Mouse (Mus musculus): ENCODE results near the gene Pwwp2b. TPM values are rescaled to one million over a fixed set of nuclear protein-coding genes. Genes with fewer than 3 reads are reported as not detected.
A peak's percentile ranks its signal among the peaks of the same experiment; 100 is the strongest.

The Pwwp2b gene
- polyA plus RNA-seq (2014; fragmentation: Nextera tagmentation; extraction: Ambion mirVana), result 3.3 and 3.5 TPM in 2 replicates

- peak within 1 kb of the TSS; percentile 43 for H3K27ac ChIP-seq (ENCODE audit: low read depth, low read length)
Observed at GRCm38 (mm10) chr7:139247881-139248614, at the start of gene Pwwp2b. Pwwp2b (plus strand) TSS chr7:139248482.

GRCm38 (mm10) chr7:139200108-139200507 is 48.2 kb upstream of the Pwwp2b start:
- no peak overlapping the region for H3K4me2 ChIP-seq
- 25% methylated on average over 7 of the region's 7 CpGs for WGBS
- H3K27ac ChIP-seq (ENCODE audit: low read depth, low read length), result no peak overlapping the region
- H3K4me1 ChIP-seq (replicated peaks; ENCODE audit: control insufficient read depth, insufficient read depth, low read length), result no peaks in the 10 kb centered on the region
- DNase-seq (ENCODE audit: low spot score) (no peak), ATAC-seq (replicated peaks; ENCODE audit: low FRiP score) (no peak)
- no peaks in the 10 kb centered on the region for H3K9me3 ChIP-seq (ENCODE audit: control insufficient read depth, low read length)
- H3K36me3 ChIP-seq (ENCODE audit: control insufficient read depth, insufficient read depth, low read length), result no peaks in the 10 kb centered on the region
- H3K27me3 ChIP-seq (replicated peaks; ENCODE audit: control insufficient read depth, insufficient read depth, low read length), result peaks cover 12% of the 10 kb centered on the region
- no peak overlapping the region for H3K4me3 ChIP-seq (ENCODE audit: low read depth, low read length)
- H3K9ac ChIP-seq (ENCODE audit: low read depth, low read length), result no peak overlapping the region

More at GRCm38 (mm10) chr7:139247881-139248614, at the start of gene Pwwp2b:
- Histone ChIP-seq H3K4me3 (ENCODE audit: low read depth, low read length) (peak within 1 kb of the TSS; percentile 53), H3K4me1 (replicated peaks; ENCODE audit: control insufficient read depth, insufficient read depth, low read length) (peaks cover 49% of the 10 kb centered on the region), H3K9ac (ENCODE audit: low read depth, low read length) (peak within 1 kb of the TSS; percentile 70), H3K9me3 (ENCODE audit: control insufficient read depth, low read length) (no peaks in the 10 kb centered on the region), H3K36me3 (ENCODE audit: control insufficient read depth, insufficient read depth, low read length) (no peaks in the 10 kb centered on the region), H3K27me3 (replicated peaks; ENCODE audit: control insufficient read depth, insufficient read depth, low read length) (peaks cover 21% of the 10 kb centered on the region), H3K4me2 (peak within 1 kb of the TSS; percentile 88)
- ATAC-seq (replicated peaks; ENCODE audit: low FRiP score) (peak; percentile 73), DNase-seq (ENCODE audit: low spot score) (peak; percentile 81)
- under 1% methylated on average over 71 of the region's 72 CpGs for WGBS

DNA sequence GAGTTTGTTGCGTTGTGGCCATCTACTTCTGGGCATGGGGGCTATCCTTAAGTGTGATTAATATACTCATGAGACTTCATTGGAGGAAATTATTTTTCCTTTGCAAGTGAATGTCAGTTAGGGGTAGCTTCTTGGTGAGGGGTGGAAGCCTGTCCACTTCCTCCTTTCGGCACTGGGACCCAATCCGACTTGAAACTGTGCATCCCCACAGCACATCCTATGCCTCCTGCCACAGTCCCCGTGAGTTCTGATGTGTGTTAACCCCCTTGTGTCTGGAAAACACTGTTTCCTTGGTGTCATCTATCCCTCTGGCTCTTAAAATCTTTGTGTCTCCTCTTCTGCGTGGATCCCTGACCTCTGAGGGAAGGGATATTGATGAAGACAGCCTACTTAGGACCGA is 47.1 kb upstream of the Pwwp2b start:
- no peaks in the 10 kb centered on the region for H3K4me1 ChIP-seq (replicated peaks; ENCODE audit: control insufficient read depth, insufficient read depth, low read length)
- no peak overlapping the region for H3K4me2 ChIP-seq
- no peak overlapping the region for H3K9ac ChIP-seq (ENCODE audit: low read depth, low read length)
- 48% methylated on average over 6 of the region's 6 CpGs for WGBS
- DNase-seq (ENCODE audit: low spot score) (no peak), ATAC-seq (replicated peaks; ENCODE audit: low FRiP score) (no peak)
- no peaks in the 10 kb centered on the region for H3K9me3 ChIP-seq (ENCODE audit: control insufficient read depth, low read length)
- no peaks in the 10 kb centered on the region for H3K36me3 ChIP-seq (ENCODE audit: control insufficient read depth, insufficient read depth, low read length)
- no peak overlapping the region for H3K4me3 ChIP-seq (ENCODE audit: low read depth, low read length)
- H3K27ac ChIP-seq (ENCODE audit: low read depth, low read length), result no peak overlapping the region
- peaks cover 12% of the 10 kb centered on the region for H3K27me3 ChIP-seq (replicated peaks; ENCODE audit: control insufficient read depth, insufficient read depth, low read length)

- no peak overlapping the region for H3K27ac ChIP-seq (ENCODE audit: low read depth, low read length)
- 0 out of 2 replicates have a peak, but pooled peaks cover 4% of the 10 kb centered on the region for H3K4me1 ChIP-seq (replicated peaks; ENCODE audit: control insufficient read depth, insufficient read depth, low read length)
- H3K9me3 ChIP-seq (ENCODE audit: control insufficient read depth, low read length), result no peaks in the 10 kb centered on the region
- no peak overlapping the region for H3K4me3 ChIP-seq (ENCODE audit: low read depth, low read length)
- H3K9ac ChIP-seq (ENCODE audit: low read depth, low read length), result no peak overlapping the region
- DNase-seq (ENCODE audit: low spot score) (peak; percentile 47), ATAC-seq (replicated peaks; ENCODE audit: low FRiP score) (no peak; the same call in 1 of the 2 replicates)
- no peaks in the 10 kb centered on the region for H3K27me3 ChIP-seq (replicated peaks; ENCODE audit: control insufficient read depth, insufficient read depth, low read length)
- 12% methylated on average over 7 of the region's 7 CpGs for WGBS
- H3K36me3 ChIP-seq (ENCODE audit: control insufficient read depth, insufficient read depth, low read length), result no peaks in the 10 kb centered on the region
- H3K4me2 ChIP-seq, result no peak overlapping the region
Observed at GRCm38 (mm10) chr7:139208023-139208772, 40.1 kb upstream of the Pwwp2b start.

DNA sequence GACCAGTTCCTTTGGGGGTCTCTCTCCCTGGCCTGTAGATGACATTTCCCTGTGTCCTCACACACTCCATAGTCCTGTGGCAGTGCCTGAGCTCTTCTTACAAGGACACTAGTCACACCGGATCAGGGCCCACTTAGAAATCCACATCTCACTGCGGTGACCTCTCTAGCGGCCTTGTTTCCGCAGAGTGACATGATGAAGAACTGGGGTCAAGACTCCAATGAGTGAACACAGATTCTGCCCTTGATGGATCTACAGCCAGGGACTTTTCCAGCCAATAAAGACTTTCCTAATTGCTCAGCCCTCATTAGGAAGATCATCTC is 39.5 kb upstream of the Pwwp2b start:
- ATAC-seq (replicated peaks; ENCODE audit: low FRiP score) (no peak), DNase-seq (ENCODE audit: low spot score) (no peak)
- 0 out of 2 replicates have a peak, but pooled peaks cover 4% of the 10 kb centered on the region for H3K4me1 ChIP-seq (replicated peaks; ENCODE audit: control insufficient read depth, insufficient read depth, low read length)
- H3K9ac ChIP-seq (ENCODE audit: low read depth, low read length), result no peak overlapping the region
- H3K27me3 ChIP-seq (replicated peaks; ENCODE audit: control insufficient read depth, insufficient read depth, low read length), result no peaks in the 10 kb centered on the region
- WGBS, result 77% methylated on average over 4 of the region's 4 CpGs
- H3K4me3 ChIP-seq (ENCODE audit: low read depth, low read length), result no peak overlapping the region
- H3K4me2 ChIP-seq, result no peak overlapping the region
- no peak overlapping the region for H3K27ac ChIP-seq (ENCODE audit: low read depth, low read length)
- H3K36me3 ChIP-seq (ENCODE audit: control insufficient read depth, insufficient read depth, low read length), result no peaks in the 10 kb centered on the region
- no peaks in the 10 kb centered on the region for H3K9me3 ChIP-seq (ENCODE audit: control insufficient read depth, low read length)

- Histone ChIP-seq H3K27ac (ENCODE audit: low read depth, low read length) (no peak overlapping the region), H3K27me3 (replicated peaks; ENCODE audit: control insufficient read depth, insufficient read depth, low read length) (no peaks in the 10 kb centered on the region), H3K4me1 (replicated peaks; ENCODE audit: control insufficient read depth, insufficient read depth, low read length) (0 out of 2 replicates have a peak, but pooled peaks cover 4% of the 10 kb centered on the region), H3K4me3 (ENCODE audit: low read depth, low read length) (no peak overlapping the region), H3K4me2 (no peak overlapping the region), H3K9ac (ENCODE audit: low read depth, low read length) (no peak overlapping the region), H3K36me3 (ENCODE audit: control insufficient read depth, insufficient read depth, low read length) (no peaks in the 10 kb centered on the region), H3K9me3 (ENCODE audit: control insufficient read depth, low read length) (no peaks in the 10 kb centered on the region)
- 83% methylated on average over 6 of the region's 6 CpGs for WGBS
- DNase-seq (ENCODE audit: low spot score) (peak; percentile 20), ATAC-seq (replicated peaks; ENCODE audit: low FRiP score) (no peak)
Observed at GRCm38 (mm10) chr7:139211761-139212160, 36.5 kb upstream of the Pwwp2b start.

DNA sequence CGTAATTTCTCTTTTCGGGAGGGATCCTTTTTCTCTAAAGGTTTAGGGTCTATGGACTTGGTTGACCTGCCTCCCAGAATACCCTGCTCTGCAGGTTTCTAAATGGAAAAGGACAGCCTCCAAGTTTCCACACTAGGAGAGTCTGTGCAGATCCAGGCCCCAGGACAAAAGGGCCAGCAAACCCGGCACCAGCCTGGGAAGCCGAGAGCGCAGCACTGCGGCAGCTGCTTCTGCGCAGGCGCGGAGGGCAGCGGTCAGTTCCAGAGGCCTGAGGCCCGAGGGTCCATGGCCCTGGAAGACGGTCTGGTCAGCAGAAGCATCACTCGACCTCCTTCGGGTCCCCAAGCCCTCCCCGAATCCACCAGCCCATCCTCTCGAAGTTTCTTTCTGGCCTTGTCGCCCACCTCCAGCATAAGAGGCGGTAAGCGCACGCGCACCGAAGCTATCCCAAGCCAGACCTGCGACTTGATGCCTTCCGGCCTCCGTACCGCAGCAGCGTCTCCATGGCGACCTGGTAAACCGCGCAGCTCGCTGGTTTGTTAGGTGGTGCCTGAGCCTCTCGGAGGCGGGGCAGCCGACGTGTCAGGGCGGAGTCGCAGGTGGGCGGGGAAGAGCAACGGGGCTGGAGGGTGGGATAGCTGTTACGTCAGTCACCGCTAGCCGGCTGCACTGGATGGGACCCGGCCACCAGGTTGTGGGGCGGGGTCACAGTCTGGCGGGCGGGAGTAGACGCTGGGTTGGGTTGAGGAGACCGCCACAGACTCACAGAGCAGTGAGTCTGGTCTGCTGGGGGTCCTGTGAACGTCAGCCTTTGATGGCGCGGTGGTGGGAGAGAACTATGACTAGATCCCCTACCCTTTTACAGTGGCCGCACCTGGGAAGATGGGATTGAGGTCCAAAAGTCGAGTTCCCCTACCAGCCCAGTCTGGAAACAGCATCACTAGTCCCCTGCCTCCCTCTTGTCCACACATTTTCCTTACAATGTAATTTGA is 35.2 kb upstream of the Pwwp2b start, which contains the start of the genes Lrrc27 and Stk32c:
Gene Lrrc27, plus strand, starts transcription at position 235 of the 992 bp plus-strand sequence.
Gene Stk32c, minus strand, starts transcription at position 554 of the 992 bp plus-strand sequence.
- Histone ChIP-seq H3K4me1 (replicated peaks; ENCODE audit: control insufficient read depth, insufficient read depth, low read length) (0 out of 2 replicates have a peak, but pooled peaks cover 4% of the 10 kb centered on the region), H3K27ac (ENCODE audit: low read depth, low read length) (peak within 1 kb of the TSS; percentile 77), H3K9ac (ENCODE audit: low read depth, low read length) (peak within 1 kb of the TSS; percentile 80), H3K4me3 (ENCODE audit: low read depth, low read length) (peak within 1 kb of the TSS; percentile 66), H3K4me2 (peak within 1 kb of the TSS; percentile 77), H3K36me3 (ENCODE audit: control insufficient read depth, insufficient read depth, low read length) (no peaks in the 10 kb centered on the region), H3K27me3 (replicated peaks; ENCODE audit: control insufficient read depth, insufficient read depth, low read length) (no peaks in the 10 kb centered on the region), H3K9me3 (ENCODE audit: control insufficient read depth, low read length) (no peaks in the 10 kb centered on the region)
- DNase-seq (ENCODE audit: low spot score) (peak; percentile 98), ATAC-seq (replicated peaks; ENCODE audit: low FRiP score) (peak; percentile 97)
- 3% methylated on average over 53 of the region's 53 CpGs for WGBS

- Histone ChIP-seq H3K4me1 (replicated peaks; ENCODE audit: control insufficient read depth, insufficient read depth, low read length) (no peaks in the 10 kb centered on the region), H3K27ac (ENCODE audit: low read depth, low read length) (no peak overlapping the region), H3K27me3 (replicated peaks; ENCODE audit: control insufficient read depth, insufficient read depth, low read length) (no peaks in the 10 kb centered on the region), H3K36me3 (ENCODE audit: control insufficient read depth, insufficient read depth, low read length) (no peaks in the 10 kb centered on the region), H3K9ac (ENCODE audit: low read depth, low read length) (peak overlapping the region; percentile 59; the same call in 1 of the 2 replicates), H3K4me2 (peak overlapping the region; percentile 77), H3K4me3 (ENCODE audit: low read depth, low read length) (peak overlapping the region; percentile 66; the same call in 1 of the 2 replicates), H3K9me3 (ENCODE audit: control insufficient read depth, low read length) (no peaks in the 10 kb centered on the region)
- ATAC-seq (replicated peaks; ENCODE audit: low FRiP score) (no peak), DNase-seq (ENCODE audit: low spot score) (peak; percentile 28)
- WGBS, result 70% methylated on average over 3 of the region's 3 CpGs
Observed at GRCm38 (mm10) chr7:139213751-139214150, 34.5 kb upstream of the Pwwp2b start.

All from liver, embryonic 11.5 days (tissue).